Mouse (Mus musculus): ENCODE data around the gene Vps53. TPM values are rescaled to one million over a fixed set of nuclear protein-coding genes. Genes with fewer than 3 reads are reported as not detected.

Gene Vps53
- total and polyA plus RNA-seq, 2 experiments: 18.9 to 22.4 TPM

DNA sequence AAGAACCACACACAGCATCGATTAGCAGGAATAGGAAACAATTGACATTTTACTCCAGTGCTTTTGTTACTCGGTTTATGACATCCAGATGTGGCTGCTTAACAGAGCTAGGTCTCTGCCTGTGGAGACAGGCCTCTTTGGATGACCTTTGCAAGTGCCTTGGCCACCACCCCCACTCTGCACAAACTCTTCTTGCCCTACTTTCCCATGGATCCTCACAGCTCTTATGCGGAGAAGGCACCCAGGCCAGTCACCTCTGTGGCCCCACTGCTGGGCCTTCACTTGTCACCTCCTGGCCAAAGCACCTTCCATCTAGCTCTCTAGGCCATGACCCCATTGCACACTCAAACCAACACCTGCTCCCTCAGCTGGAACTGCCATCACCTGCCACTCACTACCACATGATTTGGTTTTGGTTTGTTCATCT, 95.5 kb downstream of the Vps53 start:
- Histone ChIP-seq H3K27me3 (ENCODE audit: control insufficient read depth, insufficient read depth, low read length) (no peaks in the 10 kb centered on the region), H3K36me3 (ENCODE audit: control insufficient read depth, insufficient read depth, low read length) (peaks cover 14% of the 10 kb centered on the region), H3K27ac (replicated peaks; ENCODE audit: insufficient read depth, low read depth, low read length) (no peak overlapping the region), H3K79me2 (ENCODE audit: control insufficient read depth, insufficient read depth, low read length) (no peaks in the 10 kb centered on the region), H3K9ac (ENCODE audit: low read depth, low read length) (no peak overlapping the region), H3K4me1 (ENCODE audit: control insufficient read depth, insufficient read depth, low read length) (no peaks in the 10 kb centered on the region), H3K4me3 (ENCODE audit: insufficient read depth, low read depth, low read length) (no peak overlapping the region)
- TF ChIP-seq POLR2A (IDR thresholded peaks at IDR 0.05; ENCODE audit: extremely low read depth, insufficient read depth, low read length) (no peak), CTCF (IDR thresholded peaks at IDR 0.05; ENCODE audit: low read depth, low read length) (no peak)
- WGBS: 93% methylated on average over 3 of the region's 3 CpGs
- DNase-seq (ENCODE audit: extremely low read depth, low read depth, low spot score): no peak

DNA sequence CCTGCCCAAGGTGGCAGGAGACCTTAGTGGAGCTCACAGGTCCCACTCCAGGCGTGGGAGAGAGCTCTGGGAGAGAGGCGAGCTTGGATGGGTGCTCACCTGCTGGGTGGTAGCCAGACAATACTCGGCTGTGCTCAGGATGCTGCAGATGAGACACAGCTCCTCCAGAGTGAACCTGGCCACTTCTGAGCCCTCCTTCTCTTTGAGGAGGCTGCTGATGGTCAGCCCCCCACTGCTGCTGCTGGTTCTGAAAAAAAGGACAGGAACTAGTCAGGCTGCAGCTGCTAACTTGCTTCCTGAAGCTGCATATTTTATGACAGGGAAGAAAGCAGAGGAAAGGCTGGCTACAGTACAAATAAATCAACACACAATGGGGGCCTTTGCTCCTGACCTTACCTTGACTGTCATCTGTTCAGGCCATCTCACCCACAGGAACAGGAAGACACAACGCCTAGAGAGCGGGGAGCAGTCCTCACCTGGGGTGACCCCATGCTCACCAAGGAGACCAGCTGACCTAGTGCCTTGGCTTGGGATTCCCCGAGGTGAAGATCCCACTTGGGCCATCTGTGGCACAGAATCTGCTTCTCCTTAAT, 98.3 kb downstream of the Vps53 start:
- DNase-seq (ENCODE audit: extremely low read depth, low read depth, low spot score): no peak
- TF ChIP-seq POLR2A (IDR thresholded peaks at IDR 0.05; ENCODE audit: extremely low read depth, insufficient read depth, low read length) (no peak), CTCF (IDR thresholded peaks at IDR 0.05; ENCODE audit: low read depth, low read length) (no peak)
- H3K79me2 ChIP-seq (ENCODE audit: control insufficient read depth, insufficient read depth, low read length): no peaks in the 10 kb centered on the region
- H3K4me1 ChIP-seq (ENCODE audit: control insufficient read depth, insufficient read depth, low read length): no peaks in the 10 kb centered on the region
- H3K36me3 ChIP-seq (ENCODE audit: control insufficient read depth, insufficient read depth, low read length): peaks cover 19% of the 10 kb centered on the region
- no peaks in the 10 kb centered on the region for H3K27me3 ChIP-seq (ENCODE audit: control insufficient read depth, insufficient read depth, low read length)
- no peak overlapping the region for H3K27ac ChIP-seq (replicated peaks; ENCODE audit: insufficient read depth, low read depth, low read length)
- no peak overlapping the region for H3K9ac ChIP-seq (ENCODE audit: low read depth, low read length)
- 87% methylated on average over 6 of the region's 6 CpGs for WGBS
- H3K4me3 ChIP-seq (ENCODE audit: insufficient read depth, low read depth, low read length): no peak overlapping the region

- TF ChIP-seq POLR2A (IDR thresholded peaks at IDR 0.05; ENCODE audit: extremely low read depth, insufficient read depth, low read length) (no peak), CTCF (IDR thresholded peaks at IDR 0.05; ENCODE audit: low read depth, low read length) (no peak)
These were observed 99.2 kb downstream of the Vps53 start for GRCm38 (mm10) chr11:76080293-76080692.

DNA sequence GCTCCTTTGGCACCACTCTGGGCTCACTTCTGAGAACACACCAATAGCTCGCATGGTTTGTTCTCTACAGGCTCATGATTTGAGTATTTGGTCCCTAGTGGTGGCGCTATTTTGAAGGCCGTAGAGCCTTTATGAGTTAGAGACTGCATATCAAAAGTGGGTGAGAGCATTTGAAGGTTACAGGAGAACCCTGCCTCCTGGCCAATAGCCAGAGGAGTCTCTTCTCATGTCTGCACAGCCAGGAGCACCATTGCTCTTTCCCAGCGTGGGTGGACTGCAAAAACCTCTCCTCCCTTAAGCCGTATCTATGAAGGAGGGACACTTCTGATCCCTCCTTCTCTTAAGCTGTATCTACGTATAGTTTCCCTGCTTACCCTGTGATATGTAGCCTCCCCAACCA, 102.1 kb downstream of the Vps53 start:
- Histone ChIP-seq H3K36me3 (ENCODE audit: control insufficient read depth, insufficient read depth, low read length) (peaks cover 35% of the 10 kb centered on the region), H3K79me2 (ENCODE audit: control insufficient read depth, insufficient read depth, low read length) (no peaks in the 10 kb centered on the region), H3K4me1 (ENCODE audit: control insufficient read depth, insufficient read depth, low read length) (no peaks in the 10 kb centered on the region), H3K9ac (ENCODE audit: low read depth, low read length) (no peak overlapping the region), H3K27me3 (ENCODE audit: control insufficient read depth, insufficient read depth, low read length) (no peaks in the 10 kb centered on the region), H3K27ac (replicated peaks; ENCODE audit: insufficient read depth, low read depth, low read length) (no peak overlapping the region), H3K4me3 (ENCODE audit: insufficient read depth, low read depth, low read length) (no peak overlapping the region)
- no peak for DNase-seq (ENCODE audit: extremely low read depth, low read depth, low spot score)
- 96% methylated on average over 6 of the region's 6 CpGs for WGBS
- no peak for TF ChIP-seq POLR2A (IDR thresholded peaks at IDR 0.05; ENCODE audit: extremely low read depth, insufficient read depth, low read length)
- no peak for TF ChIP-seq CTCF (IDR thresholded peaks at IDR 0.05; ENCODE audit: low read depth, low read length)

More at GRCm38 (mm10) chr11:76080293-76080692, 99.2 kb downstream of the Vps53 start:
- peaks cover 25% of the 10 kb centered on the region for H3K36me3 ChIP-seq (ENCODE audit: control insufficient read depth, insufficient read depth, low read length)
- WGBS: 71% methylated on average over 2 of the region's 2 CpGs
- H3K4me1 ChIP-seq (ENCODE audit: control insufficient read depth, insufficient read depth, low read length): no peaks in the 10 kb centered on the region
- no peak for DNase-seq (ENCODE audit: extremely low read depth, low read depth, low spot score)
- H3K79me2 ChIP-seq (ENCODE audit: control insufficient read depth, insufficient read depth, low read length): no peaks in the 10 kb centered on the region
- no peak overlapping the region for H3K9ac ChIP-seq (ENCODE audit: low read depth, low read length)
- no peak overlapping the region for H3K4me3 ChIP-seq (ENCODE audit: insufficient read depth, low read depth, low read length)
- H3K27me3 ChIP-seq (ENCODE audit: control insufficient read depth, insufficient read depth, low read length): no peaks in the 10 kb centered on the region
- no peak overlapping the region for H3K27ac ChIP-seq (replicated peaks; ENCODE audit: insufficient read depth, low read depth, low read length)

DNA sequence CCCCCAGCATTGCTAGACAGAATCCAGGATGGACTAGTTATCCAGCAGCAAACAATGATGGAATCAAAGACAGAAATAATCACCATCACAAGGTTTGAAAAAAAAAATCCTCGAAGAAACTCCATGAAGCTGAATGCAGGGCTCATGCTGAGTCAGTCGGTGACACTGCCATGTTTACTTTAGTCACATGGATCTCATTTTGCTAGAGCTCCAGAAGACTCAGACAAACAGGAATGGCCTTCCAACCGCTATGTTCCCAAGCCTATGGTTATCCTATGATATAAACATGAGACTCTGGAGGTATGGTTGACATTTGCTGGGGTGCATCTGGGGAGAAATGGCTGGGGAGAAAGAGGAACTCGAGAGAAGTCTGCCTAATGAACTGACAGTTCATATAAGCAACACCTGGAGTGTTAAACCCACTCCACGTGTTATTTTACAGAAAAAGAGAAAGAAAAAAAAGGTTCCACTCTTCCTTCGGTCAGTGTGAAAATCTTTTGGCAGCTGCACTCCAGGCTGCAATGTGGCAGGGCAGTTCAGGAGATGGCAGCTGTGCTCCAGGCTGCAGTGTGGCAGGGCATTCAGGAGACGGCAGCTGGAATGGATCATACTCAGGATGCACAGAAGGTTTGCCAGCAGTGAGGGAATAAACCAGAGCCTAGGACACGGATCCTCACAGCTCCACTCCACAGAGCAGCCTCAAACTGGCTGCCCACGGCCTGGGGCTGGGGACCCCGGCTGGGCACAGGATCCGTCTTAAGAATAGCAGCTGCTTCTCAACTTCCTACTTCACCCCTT, 105.0 kb downstream of the Vps53 start:
- no peak overlapping the region for H3K27ac ChIP-seq (replicated peaks; ENCODE audit: insufficient read depth, low read depth, low read length)
- H3K79me2 ChIP-seq (ENCODE audit: control insufficient read depth, insufficient read depth, low read length): no peaks in the 10 kb centered on the region
- no peak for TF ChIP-seq POLR2A (IDR thresholded peaks at IDR 0.05; ENCODE audit: extremely low read depth, insufficient read depth, low read length)
- no peak for TF ChIP-seq CTCF (IDR thresholded peaks at IDR 0.05; ENCODE audit: low read depth, low read length)
- DNase-seq (ENCODE audit: extremely low read depth, low read depth, low spot score): no peak
- H3K36me3 ChIP-seq (ENCODE audit: control insufficient read depth, insufficient read depth, low read length): peaks cover 31% of the 10 kb centered on the region
- WGBS: 79% methylated on average over 11 of the region's 11 CpGs
- no peak overlapping the region for H3K9ac ChIP-seq (ENCODE audit: low read depth, low read length)
- H3K27me3 ChIP-seq (ENCODE audit: control insufficient read depth, insufficient read depth, low read length): no peaks in the 10 kb centered on the region
- H3K4me1 ChIP-seq (ENCODE audit: control insufficient read depth, insufficient read depth, low read length): 0 out of 2 replicates have a peak, but pooled peaks cover 2% of the 10 kb centered on the region
- H3K4me3 ChIP-seq (ENCODE audit: insufficient read depth, low read depth, low read length): no peak overlapping the region

GRCm38 (mm10) chr11:76069816-76070215, 109.6 kb downstream of the Vps53 start:
- DNase-seq (ENCODE audit: extremely low read depth, low read depth, low spot score): peak; percentile 75
- H3K27me3 ChIP-seq (ENCODE audit: control insufficient read depth, insufficient read depth, low read length): no peaks in the 10 kb centered on the region
- H3K79me2 ChIP-seq (ENCODE audit: control insufficient read depth, insufficient read depth, low read length): no peaks in the 10 kb centered on the region
- H3K4me1 ChIP-seq (ENCODE audit: control insufficient read depth, insufficient read depth, low read length): 0 out of 2 replicates have a peak, but pooled peaks cover 2% of the 10 kb centered on the region
- peaks cover 15% of the 10 kb centered on the region; the same call in 1 of the 2 replicates for H3K36me3 ChIP-seq (ENCODE audit: control insufficient read depth, insufficient read depth, low read length)
- no peak overlapping the region for H3K9ac ChIP-seq (ENCODE audit: low read depth, low read length)
- TF ChIP-seq CTCF (IDR thresholded peaks at IDR 0.05; ENCODE audit: low read depth, low read length): no peak
- no peak for TF ChIP-seq POLR2A (IDR thresholded peaks at IDR 0.05; ENCODE audit: extremely low read depth, insufficient read depth, low read length)
- WGBS: 49% methylated on average over 6 of the region's 6 CpGs
- no peak overlapping the region for H3K27ac ChIP-seq (replicated peaks; ENCODE audit: insufficient read depth, low read depth, low read length)
- H3K4me3 ChIP-seq (ENCODE audit: insufficient read depth, low read depth, low read length): no peak overlapping the region
